Mouse (Mus musculus): ENCODE data around the gene Gm21708. TPM values are rescaled to one million over a fixed set of nuclear protein-coding genes. Genes with fewer than 3 reads are reported as not detected.

Gm21708 gene
- polyA plus RNA-seq (2014; fragmentation: Illumina TruSeq; extraction: RNeasy Lipid Tissue Mini Kit (QIAGEN cat#74804); ENCODE audit: low read depth, low replicate concordance): not detected

DNA sequence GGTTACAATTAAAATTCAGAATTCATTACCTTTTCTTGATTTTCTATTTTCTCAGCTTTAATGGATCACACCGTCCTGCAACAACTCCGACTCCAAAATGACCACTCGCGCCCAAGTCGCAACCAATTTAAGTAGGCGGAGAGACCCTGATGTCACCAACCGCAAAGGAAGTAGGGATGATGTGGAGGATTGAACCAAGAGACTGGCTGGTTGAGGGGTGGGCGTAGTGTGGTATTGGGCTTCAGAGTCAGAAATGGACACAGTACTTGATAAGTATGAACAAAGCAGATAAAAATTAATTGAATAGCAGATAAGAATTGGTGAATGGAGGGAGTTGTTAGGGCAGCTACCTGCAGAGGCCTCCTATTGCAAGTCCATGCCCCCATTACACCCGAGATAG, at the start of gene Gm21708, which contains the start of gene Gm21704:
Gm21708 (minus strand) TSS at position 101 of the 400 bp plus-strand sequence.
Gm21704 (minus strand) TSS at position 101 of the 400 bp plus-strand sequence.

Other genes with a start within 250 kb of the Gm21708 start
- gene Gm21677, start 103.7 kb downstream of the Gm21708 start, polyA plus RNA-seq (2014; fragmentation: Illumina TruSeq; extraction: RNeasy Lipid Tissue Mini Kit (QIAGEN cat#74804); ENCODE audit: low read depth, low replicate concordance): 0.62 TPM
- 0.59 TPM for gene Gm21693, start 64.8 kb downstream of the Gm21708 start, polyA plus RNA-seq (2014; fragmentation: Illumina TruSeq; extraction: RNeasy Lipid Tissue Mini Kit (QIAGEN cat#74804); ENCODE audit: low read depth, low replicate concordance)
- 42.4 TPM for gene Gm21704, start within 50 bp of the Gm21708 start, polyA plus RNA-seq (2014; fragmentation: Illumina TruSeq; extraction: RNeasy Lipid Tissue Mini Kit (QIAGEN cat#74804); ENCODE audit: low read depth, low replicate concordance)

Measured in testis, adult 10 weeks (tissue).